Mouse (Mus musculus): ENCODE results near the gene Cend1. TPM values are rescaled to one million over a fixed set of nuclear protein-coding genes. Genes with fewer than 3 reads are reported as not detected.
"Not testable (repeated sequence)": the region's sequence is repeated elsewhere in the genome, so short reads cannot be mapped to it uniquely, and the experiment has no call there.

Gene Cend1
- total RNA-seq, 2 experiments from 2014 or later = 2.7 to 4.8 TPM

- DNase-seq (ENCODE audit: low spot score in 2 of 2) = no peak
Observed at GRCm38 (mm10) chr7:141431434-141432185, 2.3 kb upstream of the Cend1 start.

- DNase-seq (ENCODE audit: low spot score in 2 of 2) = no peak
Observed at GRCm38 (mm10) chr7:141430585-141431240, 1.4 kb upstream of the Cend1 start.

- no peak for DNase-seq (ENCODE audit: low spot score in 2 of 2)
Observed at GRCm38 (mm10) chr7:141429840-141430584, 721 bp upstream of the Cend1 start.

- no peak for DNase-seq (ENCODE audit: low spot score in 2 of 2)
Observed at GRCm38 (mm10) chr7:141428701-141429100, 590 bp downstream of the Cend1 start.

- no peak for DNase-seq (ENCODE audit: low spot score in 2 of 2)
Observed at GRCm38 (mm10) chr7:141426948-141427730, 2.2 kb downstream of the Cend1 start.

GRCm38 (mm10) chr7:141423811-141424210 lies 5.5 kb downstream of the Cend1 start:
- no peak for DNase-seq (ENCODE audit: low spot score in 2 of 2)

- no peak for DNase-seq (ENCODE audit: low spot score in 2 of 2)
Observed at GRCm38 (mm10) chr7:141420030-141420702, 9.1 kb downstream of the Cend1 start.

GRCm38 (mm10) chr7:141418970-141419369 lies 10.3 kb downstream of the Cend1 start:
- no peak for DNase-seq (ENCODE audit: low spot score in 2 of 2)

- DNase-seq (ENCODE audit: low spot score in 2 of 2) = no peak
Observed at GRCm38 (mm10) chr7:141417731-141418681, 11.3 kb downstream of the Cend1 start.

- no peak for DNase-seq (ENCODE audit: low spot score in 2 of 2)
Observed at GRCm38 (mm10) chr7:141416144-141416841, 13.0 kb downstream of the Cend1 start.

GRCm38 (mm10) chr7:141413809-141414584 lies 15.3 kb downstream of the Cend1 start, which contains the start of gene Gatd1:
Gene Gatd1 (minus strand): TSS chr7:141414136.
- DNase-seq (ENCODE audit: low spot score in 2 of 2) = peak; percentile 99 to 100

- DNase-seq (ENCODE audit: low spot score in 2 of 2) = no peak
Observed at GRCm38 (mm10) chr7:141413331-141413730, 16.0 kb downstream of the Cend1 start.

- DNase-seq (ENCODE audit: low spot score in 2 of 2) = no peak
Observed at GRCm38 (mm10) chr7:141411667-141412066, 17.6 kb downstream of the Cend1 start.

GRCm38 (mm10) chr7:141410631-141411030 lies 18.7 kb downstream of the Cend1 start:
- DNase-seq (ENCODE audit: low spot score in 2 of 2) = no peak

- peak; percentile 68 to 77 for DNase-seq (ENCODE audit: low spot score in 2 of 2)
Observed at GRCm38 (mm10) chr7:141408833-141409232, 20.5 kb downstream of the Cend1 start.

- DNase-seq (ENCODE audit: low spot score in 2 of 2) = not testable (repeated sequence)
Observed at GRCm38 (mm10) chr7:141407670-141408069, 21.6 kb downstream of the Cend1 start.

- DNase-seq (ENCODE audit: low spot score in 2 of 2) = no peak
Observed at GRCm38 (mm10) chr7:141405466-141405865, 23.8 kb downstream of the Cend1 start.

- DNase-seq (ENCODE audit: low spot score in 2 of 2) = peak in 1 of 2 experiments; percentile 49
Observed at GRCm38 (mm10) chr7:141403305-141403704, 26.0 kb downstream of the Cend1 start.

Measured in adrenal gland, postnatal 4 days (tissue).